Mouse (Mus musculus) layer of hippocampus, adult 18-20 months (tissue): ENCODE measurements around the gene Rnf216. TPM values are rescaled to one million over a fixed set of nuclear protein-coding genes. Genes with fewer than 3 reads are reported as not detected.

Experiments
- DNase-seq, 2 experiments: peaks; one replicate each; pipeline ENCODE4 v3.0.0; 2022; ENCODE audit warnings: low spot score in 2 of 2
- total RNA-seq, 2 experiments: library from RNA; stranded (reverse); gene quantifications; 2 replicates each; pipeline ENCODE4 v1.2.3; 2021

Gene Rnf216
- total RNA-seq, 2 experiments from 2014 or later: 48.2 to 49.3 TPM

GRCm38 (mm10) chr5:143017401-143017800, 95.4 kb downstream of the Rnf216 start:
- DNase-seq: no peak

GRCm38 (mm10) chr5:143009383-143009782, 103.4 kb downstream of the Rnf216 start:
- DNase-seq: peak in 1 of 2 experiments; percentile 31

- peak; percentile 40 to 67 for DNase-seq
Observed at GRCm38 (mm10) chr5:143000654-143001500, 111.9 kb downstream of the Rnf216 start.

- no peak for DNase-seq
Observed at GRCm38 (mm10) chr5:143000091-143000490, 112.7 kb downstream of the Rnf216 start.

- DNase-seq: no peak
Observed at GRCm38 (mm10) chr5:142998171-142998570, 114.6 kb downstream of the Rnf216 start.

GRCm38 (mm10) chr5:142997526-142997925, 115.3 kb downstream of the Rnf216 start:
- no peak for DNase-seq

GRCm38 (mm10) chr5:142994746-142995145, 118.0 kb downstream of the Rnf216 start:
- DNase-seq: no peak

- DNase-seq: no peak
Observed at GRCm38 (mm10) chr5:142989167-142989566, 123.6 kb downstream of the Rnf216 start.

GRCm38 (mm10) chr5:142988520-142988919, 124.3 kb downstream of the Rnf216 start:
- DNase-seq: peak in 1 of 2 experiments; percentile 48

GRCm38 (mm10) chr5:142984271-142984670, 128.5 kb downstream of the Rnf216 start:
- DNase-seq: no peak

- no peak for DNase-seq
Observed at GRCm38 (mm10) chr5:142983174-142983573, 129.6 kb downstream of the Rnf216 start.

GRCm38 (mm10) chr5:142982046-142982801, 130.6 kb downstream of the Rnf216 start:
- DNase-seq: no peak

- no peak for DNase-seq
Observed at GRCm38 (mm10) chr5:142976516-142976915, 136.3 kb downstream of the Rnf216 start.

GRCm38 (mm10) chr5:142974598-142975121, 138.1 kb downstream of the Rnf216 start:
- DNase-seq: peak; percentile 77 to 87

GRCm38 (mm10) chr5:142973971-142974370, 138.8 kb downstream of the Rnf216 start:
- no peak for DNase-seq

GRCm38 (mm10) chr5:142968411-142968810, 144.4 kb downstream of the Rnf216 start:
- peak; percentile 75 to 92 for DNase-seq

GRCm38 (mm10) chr5:142964650-142965049, 148.1 kb downstream of the Rnf216 start:
- DNase-seq: no peak

- DNase-seq: peak; percentile 51 to 78
Observed at GRCm38 (mm10) chr5:142963705-142964494, 148.9 kb downstream of the Rnf216 start.

- peak; percentile 61 to 66 for DNase-seq
Observed at GRCm38 (mm10) chr5:142963003-142963704, 149.6 kb downstream of the Rnf216 start.

- peak in 1 of 2 experiments; percentile 32 for DNase-seq
Observed at GRCm38 (mm10) chr5:142962444-142962961, 150.3 kb downstream of the Rnf216 start.
